Mouse (Mus musculus) WW6 (cell line): ENCODE measurements around the gene Spred3.

Source experiments
- DNase-seq: peaks from one replicate; pipeline ENCODE4 v3.0.0-alpha.2; 2013; ENCODE audit warnings: low read depth, low spot score

Spred3 gene

GRCm38 (mm10) chr7:29128725-29129124 lies 41.5 kb downstream of the Spred3 start:
- DNase-seq, result no peak

DNA sequence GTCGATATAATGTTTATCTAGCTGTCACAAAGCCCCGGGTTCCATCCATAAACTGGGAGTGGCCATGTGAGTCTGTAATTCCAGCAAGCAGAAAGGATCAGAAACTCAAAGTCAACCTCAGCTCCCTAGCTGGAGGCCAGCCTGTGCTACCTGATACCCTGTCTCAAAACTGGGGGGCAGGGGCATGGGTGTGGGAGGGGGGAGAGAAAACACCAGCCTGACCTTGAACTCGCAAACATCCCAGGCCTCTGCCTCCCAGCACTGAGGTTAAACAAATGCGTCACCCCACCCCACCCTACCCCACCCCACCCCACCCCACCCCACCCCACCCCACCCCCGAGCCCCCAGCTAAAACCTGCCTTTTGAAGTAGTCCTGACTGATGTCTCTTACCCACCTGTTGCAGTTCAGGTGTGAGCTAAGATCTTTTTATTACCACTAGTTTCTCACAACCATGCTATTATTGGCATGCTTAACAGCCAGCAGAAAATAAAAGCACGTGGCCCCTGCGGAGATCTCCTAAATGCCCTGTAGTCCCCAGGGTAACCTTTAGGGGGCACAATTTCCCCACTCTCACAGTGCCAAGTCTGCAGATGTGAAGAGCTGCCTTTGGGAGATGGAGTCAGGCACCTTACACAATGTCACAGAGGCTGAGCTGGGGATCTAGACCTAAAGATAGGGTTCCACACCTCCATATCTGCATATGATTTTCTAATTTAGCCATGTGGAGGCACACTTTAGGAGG lies 43.9 kb downstream of the Spred3 start:
- peak; percentile 52 for DNase-seq

DNA sequence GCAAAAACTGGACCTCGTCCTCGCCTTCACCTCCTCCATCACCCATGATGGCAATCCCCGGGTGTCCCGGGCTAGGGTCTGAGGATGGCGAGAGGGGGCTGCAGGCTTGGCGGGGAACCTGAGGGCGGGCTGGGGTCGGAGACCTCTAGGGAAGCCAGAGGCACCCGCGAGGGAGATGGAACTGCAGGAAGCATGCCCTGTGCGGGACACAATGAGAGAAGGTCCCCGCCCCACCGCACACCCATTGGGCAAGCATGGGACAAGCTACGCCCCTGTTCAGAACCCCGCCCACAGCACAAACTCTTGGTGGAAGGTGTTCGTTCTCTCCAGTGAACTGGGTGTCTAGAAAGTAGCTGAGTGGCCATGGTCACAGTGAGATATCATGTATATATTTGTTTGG lies 45.2 kb downstream of the Spred3 start, which contains the start of gene Ryr1:
Gene Ryr1, minus strand, starts transcription at position 210 of the 400 bp plus-strand sequence.
- DNase-seq, result peak; percentile 68

GRCm38 (mm10) chr7:29123531-29124358 lies 46.5 kb downstream of the Spred3 start:
- no peak for DNase-seq

DNA sequence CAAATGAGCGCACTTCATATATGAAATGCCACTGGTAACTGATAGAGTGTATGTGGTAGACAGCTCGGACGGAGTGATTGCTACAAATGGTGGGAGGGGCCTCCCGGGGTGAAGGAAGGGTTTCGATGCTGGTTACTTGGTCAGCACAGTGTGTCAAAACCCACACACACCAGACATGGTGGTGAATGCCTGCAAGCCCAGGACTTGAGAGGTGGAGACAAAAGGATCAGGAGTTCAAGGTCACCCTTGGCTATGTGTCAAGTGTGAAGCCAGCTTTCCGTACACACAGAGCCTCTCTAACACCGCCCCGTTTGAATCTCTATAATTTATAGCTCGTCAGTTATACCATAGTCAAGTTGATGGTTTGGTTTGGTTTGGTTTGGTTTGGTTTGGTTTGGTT lies 47.4 kb downstream of the Spred3 start:
- DNase-seq, result no peak

GRCm38 (mm10) chr7:29119526-29119925 lies 50.7 kb downstream of the Spred3 start:
- no peak for DNase-seq

GRCm38 (mm10) chr7:29118142-29118851 lies 51.9 kb downstream of the Spred3 start:
- no peak for DNase-seq

GRCm38 (mm10) chr7:29108992-29109955 lies 60.9 kb downstream of the Spred3 start:
- DNase-seq, result peak; percentile 54
